Mouse (Mus musculus) small intestine, adult 2 months (tissue): ENCODE results near the gene Flnb.

ENCODE experiments used
- CTCF ChIP-seq: fragments of 200-500 bp; IDR thresholded peaks from 2 replicates; pipeline ENCODE4 v1.5.1; 2012; ENCODE audit warnings: low read depth, mild to moderate bottlenecking, control low read depth, inconsistent platforms, low read length, moderate library complexity, mixed read lengths; ENCODE audit not compliant: insufficient replicate concordance, insufficient read length; ENCODE audit errors: extremely low read depth
- POLR2A ChIP-seq: fragments of 200-500 bp; IDR thresholded peaks from 2 replicates; pipeline ENCODE4 v1.6.1; 2012; ENCODE audit warnings: low read depth, mild to moderate bottlenecking, control low read depth, inconsistent platforms, low read length, moderate library complexity

DNA sequence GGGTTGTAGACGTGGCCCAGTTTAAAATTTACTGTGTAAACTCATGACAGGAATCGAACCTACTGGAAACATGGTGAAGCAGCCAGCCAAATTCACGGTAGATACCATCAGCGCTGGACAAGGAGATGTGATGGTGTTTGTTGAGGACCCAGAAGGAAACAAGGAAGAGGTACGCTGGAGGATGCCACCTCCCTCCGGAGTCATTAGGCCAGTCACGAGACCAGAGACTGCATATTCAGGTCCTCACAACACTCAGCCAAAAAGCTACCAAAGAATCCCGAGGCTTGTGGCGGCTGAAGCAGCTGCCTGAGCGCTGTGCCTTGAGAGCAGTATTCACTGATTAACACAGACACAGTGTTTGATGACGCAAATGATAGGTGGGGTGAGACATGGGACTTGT, 63.8 kb downstream of the Flnb start:
- no peak for TF ChIP-seq CTCF
- TF ChIP-seq POLR2A, result no peak
